ENCODE assay signal across 21 mouse cellular contexts in genomic region chr12:69287535-69287934, GRCm38 (mm10). TPM values are rescaled to one million over a fixed set of nuclear protein-coding genes. Genes with fewer than 3 reads are reported as not detected.
DNase-seq lines count a peak whose midpoint lies in the region; ATAC-seq lines count a peak whose summit lies in the region.
"Had no signal": no experiment of that assay in that cellular context is flagged by ENCODE, and none has a peak within 500 bp of the region (broad histone marks: within the 10 kb centered on the region; RNA-seq: fewer than 3 reads in every experiment).

No protein-coding gene starts in this region.

- peak; percentile 69 for ATAC-seq in granulocyte monocyte progenitor cell, adult 5-6 weeks (replicated peaks; ENCODE audit: poor library complexity, severe bottlenecking)
- 0 out of 2 replicates have a peak, but pooled peaks have one; percentile 38 for ATAC-seq in megakaryocyte, adult 5-6 weeks (ENCODE audit: poor library complexity, severe bottlenecking)
- ATAC-seq in midbrain, embryonic 14.5 days (ENCODE audit: low FRiP score, low TSS enrichment), result no peak
- ATAC-seq: activated CD4-positive, CD25-positive, alpha-beta regulatory T cell, adult 4 months; forebrain, embryonic 13.5 days; forebrain, postnatal 0 days; hindbrain, postnatal 0 days; Patski had no signal

- H3K9ac ChIP-seq in midbrain, embryonic 14.5 days (replicated peaks; ENCODE audit: low read length), result no peak overlapping the region
- H3K9ac ChIP-seq: embryonic facial prominence, embryonic 13.5 days; forebrain, embryonic 13.5 days; forebrain, postnatal 0 days; hindbrain, embryonic 13.5 days had no signal

- WGBS in midbrain, embryonic 14.5 days, result 89% methylated on average over 8 of the region's 8 CpGs

- H3K9me3 ChIP-seq in midbrain, embryonic 14.5 days (ENCODE audit: control insufficient read depth, low read length), result no peaks in the 10 kb centered on the region
- H3K9me3 ChIP-seq: embryonic facial prominence, embryonic 13.5 days; forebrain, embryonic 13.5 days; hindbrain, embryonic 13.5 days had no signal

- H3K36me3 ChIP-seq in midbrain, embryonic 14.5 days (ENCODE audit: control insufficient read depth, insufficient read depth, low read length), result no peaks in the 10 kb centered on the region
- H3K36me3 ChIP-seq: embryonic facial prominence, embryonic 13.5 days; hindbrain, embryonic 13.5 days had no signal

- H3K4me3 ChIP-seq in midbrain, embryonic 14.5 days (replicated peaks; ENCODE audit: low read depth, low read length), result no peak overlapping the region
- H3K4me3 ChIP-seq: embryonic facial prominence, embryonic 13.5 days; forebrain, embryonic 13.5 days; gastrocnemius, adult 2 months; hindbrain, embryonic 13.5 days had no signal

- peak; percentile 65 for DNase-seq in A20 (ENCODE audit: low read depth, low spot score)
- DNase-seq in B cell, adult 2 months, result peak; percentile 26 to 32
- DNase-seq in midbrain, embryonic 14.5 days, result no peak
- DNase-seq in thymus, postnatal 10 days (ENCODE audit: low spot score in 2 of 2), result no peak
- no peak for DNase-seq in layer of hippocampus, adult 8-10 months (ENCODE audit: low spot score in 2 of 2)
- DNase-seq: adrenal gland, postnatal 14 days; cerebellum, adult 11-12 months; cerebellum, adult 9-10 months; cerebellum, postnatal 25 days; forebrain, postnatal 0 days; gastrocnemius, adult 2 months; gastrocnemius, postnatal 25 days; heart, postnatal 14 days had no signal

- no peaks in the 10 kb centered on the region for H3K4me1 ChIP-seq in midbrain, embryonic 14.5 days (ENCODE audit: control insufficient read depth, insufficient read depth, low read length)
- H3K4me1 ChIP-seq: embryonic facial prominence, embryonic 13.5 days; forebrain, embryonic 13.5 days; hindbrain, embryonic 13.5 days had no signal

- no peaks in the 10 kb centered on the region for H3K27me3 ChIP-seq in midbrain, embryonic 14.5 days (ENCODE audit: control insufficient read depth, insufficient read depth, low read length)
- H3K27me3 ChIP-seq: embryonic facial prominence, embryonic 13.5 days; forebrain, embryonic 13.5 days; hindbrain, embryonic 13.5 days; Patski had no signal

- H3K27ac ChIP-seq in midbrain, embryonic 14.5 days (replicated peaks; ENCODE audit: low read depth, low read length), result no peak overlapping the region
- H3K27ac ChIP-seq: embryonic facial prominence, embryonic 13.5 days; forebrain, embryonic 13.5 days; gastrocnemius, adult 2 months; hindbrain, embryonic 13.5 days; hindbrain, postnatal 0 days had no signal

- no peak overlapping the region for H3K4me2 ChIP-seq in midbrain, embryonic 14.5 days (ENCODE audit: low read length)
- H3K4me2 ChIP-seq: embryonic facial prominence, embryonic 13.5 days; forebrain, embryonic 13.5 days; hindbrain, embryonic 13.5 days had no signal

RNA-seq across cellular contexts. Expression of gene Klhdc2, which starts 8.9 kb away (rescaled TPM):
- total RNA-seq in granulocyte monocyte progenitor cell, adult 5-6 weeks (2014; fragmentation: Nextera tagmentation), result 42.4 and 48.7 TPM in 2 replicates
- 47.5 and 68.9 TPM in 2 replicates for total RNA-seq in granulocyte monocyte progenitor cell, adult 5-6 weeks (2017)
- 35.7 and 38.6 TPM in 2 replicates for total RNA-seq in megakaryocyte, adult 5-6 weeks (2015)
- total RNA-seq in megakaryocyte, adult 5-6 weeks (2017), result 34.6 and 36.8 TPM in 2 replicates
- 313 and 329 TPM in 2 replicates for polyA plus RNA-seq in midbrain, embryonic 14.5 days (2014; fragmentation: Nextera tagmentation; extraction: Ambion mirVana)
- total RNA-seq in layer of hippocampus, adult 8-10 months (2022), result 100 to 1,000 TPM; 121 to 127 (median 123) TPM

RNA-seq across cellular contexts. Expression of gene Klhdc1, which starts 46.6 kb away (rescaled TPM):
- total RNA-seq in granulocyte monocyte progenitor cell, adult 5-6 weeks (2014; fragmentation: Nextera tagmentation), result 2.5 and 2.9 TPM in 2 replicates
- 3.5 and 3.8 TPM in 2 replicates for total RNA-seq in granulocyte monocyte progenitor cell, adult 5-6 weeks (2017)
- total RNA-seq in megakaryocyte, adult 5-6 weeks (2015), result 0.91 and 3.5 TPM in 2 replicates
- total RNA-seq in megakaryocyte, adult 5-6 weeks (2017), result 2.9 and 5.1 TPM in 2 replicates
- 17.5 and 18.5 TPM in 2 replicates for polyA plus RNA-seq in midbrain, embryonic 14.5 days (2014; fragmentation: Nextera tagmentation; extraction: Ambion mirVana)
- total RNA-seq in layer of hippocampus, adult 8-10 months (2022), result 10 to 100 TPM; 16.0 to 24.5 (median 17.5) TPM

RNA-seq across cellular contexts. Expression of gene Pole2, which starts 59.5 kb away (rescaled TPM):
- total RNA-seq in granulocyte monocyte progenitor cell, adult 5-6 weeks (2014; fragmentation: Nextera tagmentation), result 51.2 and 56.8 TPM in 2 replicates
- 46.4 and 58.8 TPM in 2 replicates for total RNA-seq in granulocyte monocyte progenitor cell, adult 5-6 weeks (2017)
- total RNA-seq in megakaryocyte, adult 5-6 weeks (2015), result 35.6 and 50.8 TPM in 2 replicates
- 22.5 and 31.2 TPM in 2 replicates for total RNA-seq in megakaryocyte, adult 5-6 weeks (2017)
- polyA plus RNA-seq in midbrain, embryonic 14.5 days (2014; fragmentation: Nextera tagmentation; extraction: Ambion mirVana), result 4.0 and 4.6 TPM in 2 replicates
- total RNA-seq in layer of hippocampus, adult 8-10 months (2022), result 1 to 10 TPM in 1 of 4 experiments, under 1 TPM in 3; 0.71 to 1.0 (median 0.80) TPM

Comparison
In these comparisons a context has a peak if more than half of its experiments do, and no peak if none do; other contexts are left out.
1. DNase-seq: peak in A20 (single experiment) and B cell, adult 2 months (2 of 2); none in midbrain, embryonic 14.5 days (single experiment), thymus, postnatal 10 days (0 of 2) and layer of hippocampus, adult 8-10 months (0 of 2).
2. RNA of gene Pole2, which starts 59.5 kb away (total RNA-seq): 46.4 to 58.8 TPM in granulocyte monocyte progenitor cell, adult 5-6 weeks and 22.5 to 50.8 TPM in megakaryocyte, adult 5-6 weeks; 0.71 to 1.0 TPM in layer of hippocampus, adult 8-10 months; every median in the first group is over 10 times any median in the second.